13 mouse cellular contexts compared by ENCODE assay signal in the genomic region with DNA sequence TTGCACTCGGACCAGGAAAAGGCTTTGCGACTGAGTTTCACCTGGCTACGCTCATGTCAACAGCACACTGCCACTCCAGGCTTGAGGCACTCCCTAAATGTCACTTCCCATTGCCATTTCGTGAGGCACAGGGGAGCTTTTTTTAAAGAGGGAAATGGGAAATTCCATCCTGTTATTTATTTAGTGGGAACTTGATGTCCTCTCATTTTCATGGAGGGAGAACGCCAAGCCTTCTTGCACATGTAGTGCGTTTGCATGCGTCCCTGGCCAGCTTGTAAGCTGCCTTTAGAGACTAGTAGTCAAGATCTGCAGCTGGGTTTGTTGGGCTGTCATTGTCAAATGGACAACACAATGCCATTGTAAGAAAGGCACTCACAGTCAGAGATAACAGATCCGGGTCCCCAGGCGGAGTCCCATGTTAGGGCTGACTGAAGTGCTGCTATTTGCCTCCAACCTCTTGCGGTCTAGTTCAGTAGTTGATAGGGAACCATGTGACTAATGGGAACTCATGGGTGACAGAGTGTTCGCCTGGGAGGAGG. TPM values are rescaled to one million over a fixed set of nuclear protein-coding genes. Genes with fewer than 3 reads are reported as not detected.
A peak's percentile ranks its signal among the peaks of the same experiment; 100 is the strongest.
DNase-seq lines count a peak whose midpoint lies in the region; ATAC-seq and TF ChIP-seq lines count a peak whose summit lies in the region.
"Had no signal": no experiment of that assay in that cellular context is flagged by ENCODE, and none has a peak within 500 bp of the region (broad histone marks: within the 10 kb centered on the region; RNA-seq: fewer than 3 reads in every experiment).

No protein-coding gene starts in this region.

- no peak overlapping the region for H3K9ac ChIP-seq in lung, postnatal 0 days (replicated peaks; ENCODE audit: low read depth)
- no peak overlapping the region for H3K9ac ChIP-seq in kidney, embryonic 16.5 days (replicated peaks; ENCODE audit: low read length)
- H3K9ac ChIP-seq in stomach, embryonic 15.5 days: no peak overlapping the region
- H3K9ac ChIP-seq: forebrain, embryonic 12.5 days; midbrain, embryonic 15.5 days had no signal

- ATAC-seq in lung, postnatal 0 days: peak; percentile 76
- ATAC-seq in kidney, embryonic 16.5 days (ENCODE audit: low FRiP score, low TSS enrichment): no peak; the same call in 1 of the 2 replicates
- no peak for ATAC-seq in stomach, embryonic 15.5 days (ENCODE audit: insufficient read depth, low FRiP score, low read depth)
- ATAC-seq: midbrain, embryonic 15.5 days had no signal

- H3K4me3 ChIP-seq in lung, postnatal 0 days (ENCODE audit: low read depth, low read length): no peak overlapping the region
- no peak overlapping the region for H3K4me3 ChIP-seq in kidney, embryonic 16.5 days (ENCODE audit: low read length)
- H3K4me3 ChIP-seq in stomach, embryonic 15.5 days (replicated peaks): no peak overlapping the region
- H3K4me3 ChIP-seq: forebrain, embryonic 12.5 days; midbrain, embryonic 15.5 days had no signal

- intact Hi-C loops in heart, postnatal 14 days (cut with DNase I): no loop called here

- peak; percentile 96 for DNase-seq in heart, adult 11 months
- DNase-seq in heart, postnatal 14 days: no peak
- peak; percentile 58 for DNase-seq in lung, postnatal 0 days (ENCODE audit: low spot score)
- no peak for DNase-seq in lung, postnatal 4 days
- no peak for DNase-seq in urinary bladder, postnatal 10 days (ENCODE audit: low spot score)
- DNase-seq in right cerebral cortex, adult 2 months (ENCODE audit: low spot score in 2 of 2): no peak
- DNase-seq: cerebellum, adult 9-10 months; right cerebral cortex, postnatal 14 days had no signal

- 36% methylated on average over 11 of the region's 11 CpGs for whole genome bisulfite sequencing in lung, postnatal 0 days
- WGBS in kidney, embryonic 16.5 days: 53% methylated on average over 11 of the region's 11 CpGs
- WGBS in stomach, embryonic 15.5 days: 60% methylated on average over 11 of the region's 11 CpGs

- TF ChIP-seq EP300 in lung, postnatal 0 days (IDR thresholded peaks at IDR 0.05): peak; percentile 85

- H3K4me1 ChIP-seq in lung, postnatal 0 days (ENCODE audit: insufficient read depth, low read depth, low read length): peaks cover 22% of the 10 kb centered on the region; the same call in 1 of the 2 replicates
- peaks cover 81% of the 10 kb centered on the region for H3K4me1 ChIP-seq in kidney, embryonic 16.5 days (ENCODE audit: insufficient read depth, low read length)
- peaks cover 46% of the 10 kb centered on the region for H3K4me1 ChIP-seq in stomach, embryonic 15.5 days

- TF ChIP-seq CTCF in lung, postnatal 0 days (IDR thresholded peaks at IDR 0.05): no peak

- H3K4me2 ChIP-seq in lung, postnatal 0 days (replicated peaks; ENCODE audit: low read depth, low read length): no peak overlapping the region; the same call in 1 of the 2 replicates
- H3K4me2 ChIP-seq in kidney, embryonic 16.5 days (replicated peaks; ENCODE audit: low read depth, low read length): no peak overlapping the region
- no peak overlapping the region for H3K4me2 ChIP-seq in stomach, embryonic 15.5 days
- H3K4me2 ChIP-seq: forebrain, embryonic 12.5 days; midbrain, embryonic 15.5 days had no signal

- no peaks in the 10 kb centered on the region for H3K36me3 ChIP-seq in lung, postnatal 0 days (ENCODE audit: insufficient read depth, low read length)
- H3K36me3 ChIP-seq in kidney, embryonic 16.5 days (ENCODE audit: insufficient read depth, low read length): peaks cover 15% of the 10 kb centered on the region
- H3K36me3 ChIP-seq in stomach, embryonic 15.5 days: no peaks in the 10 kb centered on the region; the same call in 1 of the 2 replicates
- H3K36me3 ChIP-seq: midbrain, embryonic 15.5 days had no signal

- no peaks in the 10 kb centered on the region for H3K9me3 ChIP-seq in lung, postnatal 0 days (ENCODE audit: low read length)
- H3K9me3 ChIP-seq in kidney, embryonic 16.5 days (ENCODE audit: low read length): no peaks in the 10 kb centered on the region
- no peaks in the 10 kb centered on the region for H3K9me3 ChIP-seq in stomach, embryonic 15.5 days
- H3K9me3 ChIP-seq: midbrain, embryonic 15.5 days had no signal

- 0 out of 2 replicates have a peak overlapping the region, but pooled peaks have one; percentile 22 for H3K27ac ChIP-seq in lung, postnatal 0 days (ENCODE audit: low read length)
- 0 out of 2 replicates have a peak overlapping the region, but pooled peaks have one; percentile 15 for H3K27ac ChIP-seq in kidney, embryonic 16.5 days (ENCODE audit: low read length)
- peak overlapping the region; percentile 57; the same call in 1 of the 2 replicates for H3K27ac ChIP-seq in stomach, embryonic 15.5 days
- H3K27ac ChIP-seq: forebrain, embryonic 12.5 days; macrophage; midbrain, embryonic 15.5 days had no signal

- H3K27me3 ChIP-seq in lung, postnatal 0 days (replicated peaks; ENCODE audit: insufficient read depth, low read length): no peaks in the 10 kb centered on the region
- H3K27me3 ChIP-seq in kidney, embryonic 16.5 days (ENCODE audit: insufficient read depth, low read length): no peaks in the 10 kb centered on the region
- H3K27me3 ChIP-seq in stomach, embryonic 15.5 days (replicated peaks): no peaks in the 10 kb centered on the region
- H3K27me3 ChIP-seq: forebrain, embryonic 12.5 days; midbrain, embryonic 15.5 days had no signal

RNA-seq across cellular contexts. Expression of a gene that starts 13.4 kb away (rescaled TPM):
- total RNA-seq in heart, postnatal 14 days (2021): 10 to 100 TPM; 68.1 to 74.9 TPM
- polyA plus RNA-seq in lung, postnatal 0 days (2015; fragmentation: Nextera tagmentation; extraction: Ambion mirVana): 342 and 379 TPM in 2 replicates
- polyA plus RNA-seq in kidney, embryonic 16.5 days (2015; fragmentation: Nextera tagmentation; extraction: Ambion mirVana): 620 and 668 TPM in 2 replicates
- 522 and 525 TPM in 2 replicates for polyA plus RNA-seq in stomach, embryonic 15.5 days (2015; fragmentation: Nextera tagmentation; extraction: Ambion mirVana)

Comparison
In these comparisons a context has a peak if more than half of its experiments do, and no peak if none do; other contexts are left out.
1. DNase-seq: peak in heart, adult 11 months (single experiment) and lung, postnatal 0 days (single experiment); none in heart, postnatal 14 days (0 of 2), lung, postnatal 4 days (0 of 2), urinary bladder, postnatal 10 days (single experiment) and right cerebral cortex, adult 2 months (0 of 2).
2. Peak in every context shown above with its lines, with median percentiles within 50 percentile points of each other: H3K27ac ChIP-seq.